Mouse (Mus musculus) cerebellum, adult 11-12 months (tissue): ENCODE results near the gene Calcoco1.

Source experiments
- DNase-seq: peaks from one replicate; pipeline ENCODE4 v3.0.0; 2022

The Calcoco1 gene

DNA sequence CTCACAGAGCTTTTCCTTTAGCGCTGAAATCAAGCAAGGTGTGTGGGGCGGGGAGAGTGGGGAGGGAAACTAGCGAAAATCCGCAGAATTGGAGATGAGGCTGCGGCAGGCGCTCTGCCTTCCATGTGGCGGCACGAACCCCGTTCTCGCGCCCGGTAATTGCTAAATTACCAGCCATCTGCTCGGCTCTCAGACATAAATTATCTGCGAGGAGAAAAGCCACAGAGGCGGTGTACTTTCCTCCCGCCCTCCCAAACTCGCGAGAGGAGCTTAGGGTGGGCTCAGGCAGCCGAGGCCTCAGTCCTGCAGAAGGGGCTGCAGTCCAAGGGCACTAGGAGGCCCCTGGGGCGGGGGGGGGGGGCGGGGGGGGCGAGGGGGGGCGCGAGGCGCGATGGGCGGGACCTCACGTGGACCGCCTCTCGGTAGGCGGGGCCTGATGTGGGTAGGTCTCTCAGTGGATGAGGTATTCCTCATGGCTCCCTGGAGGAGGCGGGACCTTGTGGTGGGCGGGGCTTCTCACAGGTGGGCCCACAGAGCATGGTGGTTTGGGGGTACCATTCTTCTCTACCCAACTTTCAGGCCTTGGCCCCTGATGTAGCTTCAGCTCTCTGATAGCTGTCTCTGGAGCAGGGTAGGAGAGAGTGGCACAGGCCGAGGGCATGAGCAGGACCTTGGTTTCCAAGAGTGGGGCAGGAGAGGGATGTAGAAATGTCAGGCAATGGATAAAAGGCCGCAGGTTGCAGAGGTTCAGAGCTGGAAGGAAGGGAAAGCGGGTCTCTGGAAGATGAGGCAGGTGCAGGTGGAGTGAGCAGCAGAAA is 14.4 kb upstream of the Calcoco1 start:
- peak; percentile 74 for DNase-seq

DNA sequence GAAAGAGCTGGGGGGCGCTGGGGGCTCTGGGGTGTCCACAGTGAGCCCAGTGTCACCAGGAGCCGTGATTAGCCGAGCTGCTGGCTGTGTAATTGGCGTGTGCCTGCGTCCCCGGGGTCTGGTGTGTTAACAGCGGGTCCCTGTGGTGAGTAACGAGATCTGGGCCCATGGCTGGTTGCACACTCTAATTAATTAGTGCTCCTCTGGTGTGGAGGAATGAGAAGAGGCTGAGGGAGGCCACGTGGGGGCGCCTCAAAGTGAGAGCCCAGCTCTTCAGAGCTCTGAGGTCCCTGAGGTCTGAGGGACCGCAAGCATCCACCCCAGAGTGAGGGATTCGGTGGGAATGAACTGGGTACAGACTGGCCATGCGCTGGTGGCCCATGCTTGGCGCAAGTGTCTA is 13.1 kb upstream of the Calcoco1 start:
- DNase-seq, result peak; percentile 69

DNA sequence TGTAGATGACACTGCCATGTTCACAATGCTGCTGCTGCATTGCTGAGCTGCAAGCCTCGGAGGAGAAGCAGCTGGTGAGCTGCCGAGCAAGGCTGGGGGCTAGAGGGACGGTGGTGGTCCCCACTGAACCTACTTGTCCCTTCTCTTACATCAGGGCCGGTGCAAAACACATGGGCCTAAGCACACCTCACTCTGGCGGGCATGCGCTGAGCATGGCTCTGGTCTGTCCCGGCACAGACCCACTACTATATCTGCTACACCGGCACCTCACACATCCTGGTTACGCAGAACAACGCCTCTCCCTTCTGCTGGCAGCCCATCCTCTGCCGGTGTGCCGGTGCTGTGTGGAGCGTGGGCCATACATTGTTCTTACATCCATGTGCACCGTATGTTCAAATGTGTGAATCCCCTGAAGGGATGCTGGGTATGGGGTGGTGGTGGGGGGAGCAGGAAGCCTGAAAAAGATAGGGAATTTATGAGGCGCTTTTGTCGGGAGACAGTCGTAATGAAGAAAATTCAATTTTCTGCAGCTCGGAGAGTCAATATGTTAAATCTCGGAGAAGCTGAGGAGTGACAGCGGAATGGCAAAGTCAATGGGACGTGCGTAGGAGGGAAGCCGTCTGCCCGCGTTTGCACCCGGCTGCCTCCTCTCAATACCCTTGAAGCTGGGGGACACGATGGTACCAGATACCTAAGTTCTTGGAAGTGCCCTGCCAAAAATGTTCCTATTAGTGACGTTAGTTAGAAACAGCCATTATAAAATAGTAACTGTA is 12.0 kb upstream of the Calcoco1 start:
- peak; percentile 55 for DNase-seq

DNA sequence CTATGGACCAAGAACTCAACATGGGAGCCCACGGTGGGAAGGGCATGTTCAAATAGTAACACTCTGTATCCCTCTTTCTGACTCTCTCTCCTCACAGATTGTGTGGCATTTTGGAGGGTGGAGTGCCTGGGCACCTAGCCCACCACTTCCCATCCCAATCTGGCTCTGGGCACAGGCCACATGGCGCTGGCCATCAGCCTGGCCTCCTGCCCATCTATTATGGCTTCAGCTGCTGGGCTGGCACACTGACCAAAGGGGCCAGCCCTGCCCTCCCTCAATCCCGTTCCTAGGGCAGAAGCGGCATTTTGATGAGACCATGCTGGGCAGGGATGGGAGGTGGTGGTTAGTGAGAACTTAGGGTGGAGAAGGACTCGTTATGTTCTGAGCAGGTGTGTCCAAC is 11.3 kb upstream of the Calcoco1 start:
- peak; percentile 98 for DNase-seq

DNA sequence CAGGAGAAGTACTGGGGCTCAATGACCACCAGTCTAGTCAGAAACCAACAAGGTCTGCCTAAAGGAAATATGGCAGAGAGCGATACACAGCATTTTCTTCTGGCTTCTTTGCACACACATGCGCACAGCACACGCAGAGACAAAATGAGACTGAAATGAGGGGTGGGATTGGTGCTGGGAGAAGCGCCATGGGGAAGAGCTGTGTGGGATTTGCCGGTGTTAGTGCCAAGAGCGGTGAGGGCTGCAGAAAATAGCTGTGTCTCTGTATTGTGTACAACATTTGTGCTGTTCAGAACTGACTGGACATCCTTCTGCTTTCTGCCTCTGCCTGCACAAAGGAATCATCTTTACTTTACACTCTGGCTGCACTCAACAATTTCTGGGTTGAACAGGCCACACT is 10.4 kb upstream of the Calcoco1 start:
- no peak for DNase-seq

DNA sequence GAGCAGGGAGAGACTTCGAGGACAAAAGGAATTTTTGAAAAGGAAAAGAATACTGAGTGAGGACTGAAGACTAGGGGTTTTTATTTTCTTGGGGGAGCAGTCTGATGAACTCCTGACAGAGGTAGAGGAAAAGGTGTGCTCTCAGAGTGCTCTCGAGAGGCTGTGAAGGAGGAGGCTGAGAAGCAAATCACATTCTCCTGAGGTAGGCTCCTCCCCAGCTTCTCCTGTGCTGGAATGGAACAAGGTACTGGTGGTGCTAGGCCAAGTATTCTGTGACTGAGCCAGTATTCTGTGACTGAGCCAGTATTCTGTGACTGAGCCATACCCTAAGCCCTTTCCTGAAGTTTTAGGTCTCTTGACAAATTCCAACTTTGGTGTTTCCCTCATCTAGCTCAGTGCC is 6.0 kb upstream of the Calcoco1 start:
- no peak for DNase-seq

DNA sequence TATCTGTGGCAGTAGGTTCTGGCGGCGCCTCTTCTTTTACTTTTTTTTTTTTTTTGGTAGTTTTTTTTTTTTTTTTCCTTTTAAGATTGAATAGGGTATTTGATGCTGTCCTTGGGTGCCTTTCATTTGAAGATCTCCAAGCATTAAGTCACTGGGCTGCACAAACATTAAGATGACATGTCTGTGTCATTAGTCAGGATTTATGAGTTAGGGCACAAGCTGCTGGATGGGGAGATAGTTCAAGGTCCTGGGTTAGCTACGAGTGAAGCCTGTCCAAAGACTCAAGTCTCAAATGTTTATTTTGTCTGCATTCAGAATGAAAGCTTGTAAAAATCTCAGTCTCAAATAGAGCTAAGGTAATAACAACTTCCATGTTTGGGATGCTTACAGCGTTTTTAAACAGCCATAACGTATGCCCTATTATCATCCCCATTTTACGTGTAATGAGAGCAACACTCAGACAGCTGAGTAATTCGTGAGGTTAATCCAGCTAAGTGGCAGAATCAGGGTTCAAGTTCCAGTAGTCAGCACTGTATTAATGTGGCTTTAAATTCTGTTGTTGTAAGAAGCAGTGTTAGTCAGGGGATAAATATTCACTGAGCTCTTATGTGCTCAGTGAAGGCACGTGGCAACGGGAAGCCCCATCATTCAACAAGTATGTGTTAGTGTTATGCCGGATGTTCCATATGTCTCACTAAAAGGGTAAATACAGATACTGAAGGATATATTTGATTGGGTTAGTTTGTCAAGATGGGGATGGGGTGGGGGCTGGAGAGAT is 1.6 kb upstream of the Calcoco1 start:
- DNase-seq, result no peak

DNA sequence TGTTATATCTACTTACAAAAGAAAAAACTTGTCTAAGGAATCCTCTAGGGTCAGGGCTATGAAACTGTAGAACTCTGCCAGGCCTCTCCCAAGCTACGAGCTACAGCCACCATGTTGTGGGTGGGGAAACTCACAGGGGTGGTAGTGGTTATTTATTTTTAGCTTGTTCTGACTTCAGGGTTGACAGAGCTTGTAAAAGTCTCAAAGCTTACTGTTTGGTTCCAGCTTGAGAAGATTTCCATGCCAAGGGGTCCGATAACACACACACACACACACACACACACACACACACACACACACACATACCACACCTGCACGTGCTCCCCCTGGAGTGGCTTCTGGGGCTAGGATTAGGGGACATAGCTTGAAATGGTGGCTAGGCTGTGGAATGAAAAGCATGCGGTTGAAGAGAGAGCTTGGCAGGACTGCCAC is 538 bp upstream of the Calcoco1 start:
- peak; percentile 49 for DNase-seq

DNA sequence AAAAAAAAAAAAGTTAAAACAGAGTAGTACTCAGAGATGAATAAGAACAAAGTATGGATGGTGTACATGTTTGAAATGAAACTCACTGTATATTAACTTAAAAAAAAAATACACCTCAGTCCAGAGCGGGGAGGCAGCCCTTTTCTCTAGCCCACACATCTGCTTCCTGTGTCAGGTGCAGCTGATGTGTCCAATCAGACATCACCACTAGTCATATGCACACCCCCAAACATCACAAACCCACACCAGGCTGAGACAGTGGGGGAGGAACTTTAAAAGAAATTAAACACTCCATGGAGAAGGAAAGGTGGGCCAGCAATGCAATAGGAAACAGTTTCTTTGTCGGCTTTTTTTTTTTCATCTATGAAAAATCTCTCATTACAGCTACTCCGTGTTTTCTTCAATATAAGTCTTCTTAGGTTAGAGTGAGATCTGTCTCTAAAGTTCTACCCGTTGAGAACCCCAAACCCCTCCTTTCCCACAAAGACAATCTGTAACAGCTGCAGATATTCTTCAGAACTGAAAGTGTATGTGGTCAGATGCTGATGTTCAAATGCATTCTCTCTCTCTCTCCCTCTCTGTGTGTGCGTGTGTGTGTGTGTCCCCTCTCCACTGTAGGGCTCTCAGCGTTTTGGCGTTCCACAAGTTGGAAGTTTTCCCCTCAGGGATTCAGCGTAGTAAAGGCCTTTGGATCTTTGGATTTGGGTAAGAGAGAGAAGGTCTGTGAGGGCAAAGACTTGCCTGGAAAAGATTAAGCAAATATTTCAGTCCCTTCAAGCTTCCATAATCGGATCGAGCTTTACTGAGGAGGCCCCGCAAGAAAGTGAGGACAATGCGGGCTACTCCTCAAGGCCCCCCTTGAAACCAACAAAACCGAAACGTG is 721 bp downstream of the Calcoco1 start:
- DNase-seq, result no peak

DNA sequence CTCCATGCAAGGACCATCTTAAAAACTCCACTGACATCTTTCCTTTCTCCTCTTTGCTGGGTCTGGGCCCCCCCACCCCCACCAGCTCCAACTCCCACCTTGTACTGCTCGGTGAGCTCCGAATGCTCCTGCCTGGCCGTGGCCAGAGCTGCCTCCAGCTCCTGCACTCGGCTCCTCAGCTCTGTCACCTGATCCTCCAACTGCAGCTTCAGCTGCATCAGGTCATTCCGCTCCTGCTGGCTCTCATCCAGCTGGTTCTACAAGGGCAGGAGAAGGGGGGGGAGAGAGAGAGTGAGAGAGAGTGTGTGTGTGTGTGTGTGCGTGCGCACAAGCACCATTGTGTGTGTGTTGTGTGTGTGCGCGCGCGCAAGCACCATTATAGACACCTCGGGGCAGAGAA is 5.8 kb downstream of the Calcoco1 start:
- DNase-seq, result no peak

DNA sequence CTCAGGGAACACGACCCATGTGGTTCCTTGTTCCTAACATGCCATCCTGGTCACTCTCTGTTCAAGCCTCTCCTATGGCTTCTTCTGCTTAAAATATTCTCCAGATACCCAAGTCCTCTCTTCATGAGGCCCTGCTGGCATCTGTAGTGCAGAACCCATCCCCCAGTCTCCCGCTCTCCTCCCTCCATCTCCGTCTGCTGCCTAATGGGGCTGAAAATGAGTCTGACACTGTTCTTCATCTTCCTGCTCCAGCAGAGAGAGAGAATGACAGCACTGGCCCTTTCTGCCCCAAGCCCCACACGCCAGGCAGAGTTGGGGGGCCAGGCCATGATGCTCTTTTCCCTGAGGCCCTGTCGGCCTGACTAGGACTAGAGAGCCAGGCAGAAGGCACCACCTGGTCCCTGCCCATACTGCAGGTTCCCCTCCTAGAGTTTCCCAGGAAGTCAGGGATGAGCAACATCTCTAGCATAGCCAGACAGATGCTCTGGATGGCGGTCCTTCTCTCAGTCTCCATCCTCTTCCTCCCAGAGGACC is 14.2 kb downstream of the Calcoco1 start:
- DNase-seq, result no peak

DNA sequence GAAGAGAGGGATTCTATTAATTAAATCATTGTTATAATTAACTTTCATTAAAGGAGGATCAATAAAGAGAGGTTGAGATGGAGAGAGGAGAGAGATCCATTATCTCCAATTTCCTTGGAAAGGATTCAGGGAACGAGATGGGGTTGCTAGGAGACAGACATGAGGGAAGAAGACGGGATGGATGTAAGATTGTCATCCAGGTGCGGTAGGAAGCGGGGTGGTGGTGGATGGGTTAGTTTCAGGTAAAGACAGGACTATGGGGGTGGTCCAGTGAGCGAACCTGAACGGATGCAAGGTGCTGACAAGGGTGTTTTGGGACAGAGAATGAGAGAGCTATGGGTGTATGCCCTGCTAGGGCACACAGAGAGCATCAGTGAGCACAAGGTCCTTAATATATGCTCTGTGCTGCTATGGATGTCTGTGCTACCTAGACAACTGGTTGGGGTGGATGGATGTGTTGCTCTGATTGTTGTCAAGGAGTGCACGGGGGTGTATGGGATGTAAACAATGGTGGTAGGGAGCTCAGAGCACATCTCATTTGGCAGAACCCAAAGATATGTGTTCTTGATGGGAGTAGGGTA is 16.0 kb downstream of the Calcoco1 start:
- no peak for DNase-seq

DNA sequence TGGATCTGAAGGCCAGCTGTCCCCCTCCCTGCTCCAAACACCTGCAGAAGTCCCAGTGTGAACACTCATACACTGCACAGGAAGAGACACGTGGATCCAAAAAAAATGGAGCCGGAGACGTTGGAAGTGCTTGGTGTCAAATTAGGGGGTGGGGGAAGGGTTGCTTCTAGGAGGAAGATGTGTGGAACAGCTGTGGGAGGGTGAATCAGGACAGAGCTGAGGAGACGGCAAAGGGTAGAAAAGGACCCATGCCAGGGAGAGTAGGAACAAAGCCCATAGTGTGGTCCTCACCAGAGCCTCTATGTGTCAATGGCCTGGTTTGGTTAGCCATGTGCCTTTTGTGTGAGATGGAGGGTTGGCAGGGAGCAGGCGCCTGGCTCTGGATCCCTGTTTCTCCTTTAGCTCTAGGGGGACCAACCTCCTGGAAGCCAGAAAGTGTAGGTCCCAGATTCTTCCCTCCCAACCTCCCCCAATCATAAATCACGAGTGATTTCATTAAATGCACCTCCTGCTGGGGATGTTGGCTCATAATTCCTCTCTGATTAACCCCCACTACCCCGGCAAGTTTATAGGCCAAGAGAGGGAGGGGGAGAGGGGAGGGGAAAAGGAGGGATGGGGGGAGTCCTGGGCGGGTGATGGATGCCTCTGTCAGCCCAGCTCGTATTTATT is 16.6 kb downstream of the Calcoco1 start:
- DNase-seq, result no peak

DNA sequence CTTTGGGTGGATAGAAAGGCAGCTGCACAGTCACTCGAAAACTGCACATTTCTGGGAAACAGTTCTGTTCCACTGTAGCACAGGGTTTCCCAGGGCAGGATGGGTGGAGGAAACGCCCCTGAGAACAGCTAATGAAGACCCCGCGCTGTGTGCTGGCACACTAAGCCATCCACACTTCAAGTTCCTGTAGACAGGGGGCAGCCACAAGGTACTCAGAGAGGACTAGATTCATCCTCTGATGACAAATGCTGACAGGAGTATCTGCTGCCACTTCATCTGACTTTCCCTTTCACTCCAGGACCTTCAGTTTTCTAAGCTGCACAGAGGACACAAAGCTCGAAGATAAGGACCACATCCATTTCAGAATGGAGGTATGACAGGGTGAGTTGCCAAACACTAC is 17.2 kb downstream of the Calcoco1 start:
- DNase-seq, result no peak

DNA sequence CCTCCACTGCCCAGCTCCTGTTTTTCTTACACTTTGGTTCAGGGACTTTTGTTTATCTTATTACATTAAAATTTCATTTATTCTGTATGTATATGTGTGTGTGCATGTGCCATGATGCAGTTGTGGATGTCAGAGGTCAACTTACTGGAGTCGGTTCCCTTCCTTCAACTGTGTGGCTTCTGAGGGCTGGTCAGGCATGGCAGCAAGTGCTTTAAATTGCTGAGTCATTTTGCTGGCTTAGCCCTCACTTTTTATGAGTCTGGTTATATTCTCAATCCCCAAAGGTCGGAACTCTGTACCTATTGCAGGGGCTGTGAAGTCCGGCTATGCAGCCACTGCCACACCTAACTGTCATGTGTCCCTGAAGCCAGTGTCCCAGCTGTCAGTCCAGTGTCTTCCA is 19.0 kb downstream of the Calcoco1 start:
- DNase-seq, result no peak

DNA sequence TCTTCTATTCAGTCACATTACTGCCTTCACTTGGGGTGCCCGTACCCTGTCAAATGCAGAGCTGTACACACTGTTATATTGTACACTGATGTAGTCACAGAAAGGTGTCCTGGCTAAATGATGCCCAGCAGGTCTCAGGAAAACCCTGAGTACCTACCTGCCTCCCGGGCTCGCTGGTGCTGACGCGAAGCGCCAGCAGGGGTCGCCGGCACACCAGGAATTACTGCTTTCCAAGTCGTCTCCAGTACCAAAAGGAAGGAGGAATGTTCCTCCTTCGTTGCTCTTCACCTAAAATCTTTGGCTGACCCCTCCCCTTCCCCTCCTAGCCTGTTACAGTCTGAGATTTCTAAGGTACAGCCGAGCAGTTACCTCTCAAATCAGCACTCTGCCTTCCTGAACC is 23.8 kb downstream of the Calcoco1 start:
- DNase-seq, result peak; percentile 79

DNA sequence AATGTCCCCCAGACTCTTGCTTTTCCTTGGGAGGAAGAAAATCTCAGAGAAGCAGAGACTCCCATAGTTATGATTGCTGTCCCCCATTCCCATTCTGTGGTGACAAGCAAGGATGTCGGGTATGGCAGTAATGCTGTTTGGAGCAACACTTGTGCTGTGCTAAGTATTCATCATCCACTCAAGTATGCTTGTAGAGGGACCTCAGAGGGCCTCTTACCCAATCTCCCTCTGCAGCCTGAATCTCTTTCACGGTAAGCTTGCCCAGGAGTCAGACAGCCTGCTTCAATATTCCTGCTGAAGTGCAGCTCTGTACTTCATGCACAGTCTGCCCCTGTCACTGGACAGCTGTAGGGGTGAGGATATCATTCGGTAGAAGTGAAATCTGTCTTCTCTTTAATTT is 25.1 kb downstream of the Calcoco1 start:
- no peak for DNase-seq

DNA sequence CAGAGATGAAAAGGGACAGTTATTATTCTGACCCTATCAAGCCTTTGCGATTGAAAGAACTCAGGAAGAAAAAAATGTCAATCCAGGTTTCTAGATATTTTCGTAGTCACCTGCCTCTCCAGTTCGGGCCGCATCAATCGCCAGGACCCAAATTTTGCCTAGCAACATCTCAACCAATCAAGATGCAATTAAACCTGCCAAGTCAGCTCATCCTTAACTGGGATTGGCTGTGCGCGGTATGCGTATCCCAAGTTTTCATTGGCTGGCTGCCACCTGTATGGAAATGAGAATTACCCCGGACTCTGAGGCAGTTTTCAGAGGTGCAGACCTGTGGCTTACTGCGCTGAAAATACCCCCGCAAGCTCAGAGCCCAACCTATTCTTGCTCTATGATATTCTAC is 28.4 kb downstream of the Calcoco1 start:
- DNase-seq, result peak; percentile 90

DNA sequence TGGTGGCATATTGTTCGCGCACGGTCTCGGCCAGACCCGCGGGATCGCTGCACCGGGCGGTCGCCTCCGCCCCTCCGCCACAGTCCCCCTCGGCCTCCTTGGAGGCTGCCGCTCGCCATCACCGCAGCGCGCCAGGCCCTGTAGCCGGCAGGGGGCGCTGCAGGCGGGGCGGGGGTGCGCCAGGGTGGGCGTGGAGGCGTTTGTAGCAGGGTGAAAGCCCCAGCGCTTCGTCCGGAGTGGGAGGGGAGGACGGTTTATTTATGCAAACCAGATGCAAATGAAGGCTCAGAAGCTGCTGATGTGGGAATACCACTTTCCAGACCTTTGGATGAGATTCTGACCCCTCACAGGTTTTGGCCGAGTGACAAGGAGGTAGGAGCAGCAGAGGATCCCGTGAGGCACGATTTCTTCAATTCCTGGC is 29.0 kb downstream of the Calcoco1 start:
- DNase-seq, result peak; percentile 80

DNA sequence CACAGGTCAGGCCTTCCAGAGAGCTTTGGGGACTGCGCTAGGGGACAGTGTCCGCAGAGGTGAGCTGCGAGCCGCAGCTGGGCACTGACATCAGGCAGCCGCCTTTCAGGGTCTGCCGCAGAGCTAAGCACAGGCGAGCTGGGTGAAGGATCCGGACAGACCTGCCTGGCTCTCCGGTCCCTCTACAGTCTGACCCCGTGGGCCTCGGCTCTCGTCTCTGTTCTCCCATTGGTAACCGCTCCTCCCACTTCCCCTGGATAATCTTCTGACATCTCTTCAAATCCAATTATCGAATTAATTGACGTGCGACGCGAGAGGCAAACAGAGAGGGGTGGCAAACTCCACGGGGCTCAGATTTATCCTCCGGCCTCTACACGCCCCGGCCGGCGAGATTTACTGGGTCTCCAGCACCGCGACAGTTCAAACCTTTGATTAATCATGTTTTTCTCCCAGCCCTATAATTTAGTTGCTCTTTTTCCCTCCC is 29.6 kb downstream of the Calcoco1 start:
- DNase-seq, result peak; percentile 47

DNA sequence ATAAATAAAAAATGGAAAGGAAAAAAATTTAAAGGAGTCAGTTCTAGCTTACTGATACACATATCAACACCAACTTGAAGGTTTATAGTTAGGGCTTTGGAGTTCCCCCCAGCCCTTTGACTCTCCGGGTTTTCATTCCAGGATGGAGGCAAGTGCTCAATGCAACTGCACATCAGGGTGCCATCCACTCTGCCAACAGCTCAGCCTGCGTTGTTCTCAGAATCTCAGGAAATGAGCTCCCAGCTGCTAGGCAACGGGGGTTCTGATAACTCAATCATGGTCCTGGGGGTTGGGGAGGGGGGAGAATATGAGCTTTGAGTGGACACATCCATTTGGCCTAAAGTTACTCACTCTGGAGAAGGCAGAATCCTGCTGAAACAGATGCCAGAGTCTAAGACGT is 36.2 kb downstream of the Calcoco1 start:
- DNase-seq, result no peak
